Mouse (Mus musculus): ENCODE measurements at regions not wholly inside any gene's neighbourhood (a gene's known extent, or its start where the extent isn't known, plus 50 kb on each side); places are given as distances from the start of the nearest gene placed in this dataset.

DNA sequence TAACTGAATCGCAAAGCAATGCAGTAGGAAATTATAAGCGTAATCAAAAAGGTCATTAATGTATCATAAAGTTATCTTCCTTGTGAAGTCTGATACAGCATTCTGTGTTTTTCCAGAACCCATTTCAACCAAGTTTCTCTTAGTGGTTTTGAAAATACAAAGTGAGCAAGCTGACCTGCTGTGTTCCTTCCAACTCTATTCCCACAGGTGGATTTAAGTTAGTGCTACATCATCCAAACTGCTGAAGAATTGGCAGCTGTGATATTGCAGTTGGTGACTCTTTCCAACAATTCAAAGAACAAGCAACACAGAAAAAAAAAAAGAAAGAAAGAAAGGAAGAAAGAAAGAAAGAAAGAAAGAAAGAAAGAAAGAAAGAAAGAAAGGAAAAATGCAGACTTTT, 396.1 kb upstream of the Hsf2 start:
- ChIA-PET POLR2A (no interaction called here), CTCF (no interaction called here)
- no peaks in the 10 kb centered on the region for H3K27me3 ChIP-seq
- TF ChIP-seq CTCF (IDR thresholded peaks at IDR 0.05), result no peak
- no peak for ATAC-seq
- DNase-seq (ENCODE audit: low read depth, low spot score), result no peak
- in situ Hi-C loops (cut with MboI; ENCODE audit: low pct_unique_long_range_greater_than_20kb), result no loop called here

DNA sequence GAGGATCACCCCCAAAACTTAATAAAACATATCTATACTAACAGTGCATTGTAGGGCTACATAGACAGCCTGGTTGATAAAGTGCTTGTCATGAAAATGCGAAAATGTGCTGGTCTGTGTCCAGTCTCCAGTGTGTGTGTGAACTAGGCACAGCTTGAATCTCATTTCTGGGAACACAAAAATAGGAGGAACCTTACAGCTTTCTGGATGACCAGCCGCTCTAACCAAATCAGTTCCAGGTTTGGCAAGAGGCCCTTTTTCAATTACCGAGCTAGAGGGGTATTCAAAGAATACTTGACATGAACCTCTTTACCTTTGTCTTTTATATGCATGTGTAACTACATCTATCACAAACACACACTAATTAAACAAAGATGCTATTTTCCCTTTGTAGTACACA, 390.3 kb upstream of the Hsf2 start:
- ATAC-seq (no peak), DNase-seq (ENCODE audit: low read depth, low spot score) (no peak)
- POLR2A ChIA-PET, result no interaction called here
- no peaks in the 10 kb centered on the region for H3K27me3 ChIP-seq
- in situ Hi-C loops (cut with MboI; ENCODE audit: low pct_unique_long_range_greater_than_20kb), result no loop called here
- TF ChIP-seq CTCF (IDR thresholded peaks at IDR 0.05), result no peak
- CTCF ChIA-PET, result no interaction called here

DNA sequence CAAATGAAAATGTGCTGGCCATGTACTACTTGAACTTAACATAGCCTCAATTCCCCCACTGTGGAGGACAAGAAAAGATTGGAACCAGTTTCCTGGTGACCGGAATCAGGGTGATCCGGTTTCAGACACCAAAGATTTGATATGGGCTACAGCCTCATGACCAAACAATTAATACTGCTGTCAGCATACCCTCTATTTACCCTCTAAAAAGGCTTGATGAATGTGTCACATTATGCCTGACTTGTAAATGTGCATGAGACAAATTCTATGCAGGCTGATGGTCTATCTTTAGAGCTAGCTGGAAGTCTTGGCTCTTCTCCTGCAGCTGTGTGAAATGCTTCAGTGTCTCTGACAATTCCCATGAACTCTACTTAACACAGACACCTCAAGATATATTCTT, 372.8 kb upstream of the Hsf2 start:
- ATAC-seq (no peak), DNase-seq (ENCODE audit: low read depth, low spot score) (no peak)
- ChIA-PET POLR2A (no interaction called here), CTCF (no interaction called here)
- no peaks in the 10 kb centered on the region for H3K27me3 ChIP-seq
- no peak for TF ChIP-seq CTCF (IDR thresholded peaks at IDR 0.05)
- in situ Hi-C loops (cut with MboI; ENCODE audit: low pct_unique_long_range_greater_than_20kb), result no loop called here

DNA sequence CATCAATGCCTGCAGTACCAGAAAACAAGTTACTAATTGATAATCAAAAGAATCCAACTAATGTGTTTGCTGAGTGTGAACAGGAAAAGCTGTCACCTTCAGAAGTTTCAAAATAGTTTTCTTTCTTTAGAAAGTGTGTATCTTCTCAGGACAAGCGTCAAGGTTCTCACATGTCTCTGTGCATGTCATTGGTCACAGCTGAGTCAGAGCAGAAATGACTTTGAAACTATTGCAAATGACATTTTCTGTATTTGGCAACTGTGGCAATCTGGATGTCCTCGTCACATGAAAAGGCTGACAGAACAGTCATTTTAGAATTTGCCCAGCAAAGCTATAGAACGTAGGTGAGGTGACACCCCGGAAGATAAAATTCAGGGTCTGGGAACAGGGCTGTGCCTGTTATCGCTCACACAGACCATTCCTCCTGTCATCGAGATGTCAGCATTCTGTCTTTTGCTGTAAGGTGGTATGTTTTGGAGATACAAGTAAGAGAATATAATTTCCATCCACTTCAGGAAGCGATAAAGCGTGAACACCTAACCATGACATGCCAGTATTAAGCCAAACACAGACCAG, 371.4 kb upstream of the Hsf2 start:
- ChIA-PET POLR2A (no interaction called here), CTCF (no interaction called here)
- no peak for TF ChIP-seq CTCF (IDR thresholded peaks at IDR 0.05)
- DNase-seq (ENCODE audit: low read depth, low spot score) (no peak), ATAC-seq (no peak)
- in situ Hi-C loops (cut with MboI; ENCODE audit: low pct_unique_long_range_greater_than_20kb), result no loop called here
- H3K27me3 ChIP-seq, result no peaks in the 10 kb centered on the region

DNA sequence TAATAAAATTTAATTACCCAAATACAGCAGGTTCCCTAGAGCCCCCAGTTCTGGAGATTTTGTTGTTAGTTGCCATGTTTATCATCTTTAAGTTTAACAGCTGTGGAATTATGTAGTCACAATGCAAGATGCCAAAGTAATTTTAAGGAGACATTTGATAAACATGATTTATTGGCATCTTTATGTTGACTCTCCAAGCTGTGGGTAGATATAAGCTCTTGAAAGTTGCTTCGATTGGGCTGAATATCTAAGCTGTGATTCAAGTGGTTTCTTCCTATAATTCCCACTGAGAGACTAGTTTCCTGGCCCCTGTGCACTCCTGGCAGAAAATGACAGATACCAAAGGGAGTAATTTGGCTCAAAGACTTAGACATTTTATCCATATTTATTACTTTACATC, 364.7 kb upstream of the Hsf2 start:
- in situ Hi-C loops (cut with MboI; ENCODE audit: low pct_unique_long_range_greater_than_20kb), result no loop called here
- POLR2A ChIA-PET, result no interaction called here
- H3K27me3 ChIP-seq, result no peaks in the 10 kb centered on the region
- no peak for TF ChIP-seq CTCF (IDR thresholded peaks at IDR 0.05)
- ATAC-seq (no peak), DNase-seq (ENCODE audit: low read depth, low spot score) (no peak)
- CTCF ChIA-PET, result no interaction called here

DNA sequence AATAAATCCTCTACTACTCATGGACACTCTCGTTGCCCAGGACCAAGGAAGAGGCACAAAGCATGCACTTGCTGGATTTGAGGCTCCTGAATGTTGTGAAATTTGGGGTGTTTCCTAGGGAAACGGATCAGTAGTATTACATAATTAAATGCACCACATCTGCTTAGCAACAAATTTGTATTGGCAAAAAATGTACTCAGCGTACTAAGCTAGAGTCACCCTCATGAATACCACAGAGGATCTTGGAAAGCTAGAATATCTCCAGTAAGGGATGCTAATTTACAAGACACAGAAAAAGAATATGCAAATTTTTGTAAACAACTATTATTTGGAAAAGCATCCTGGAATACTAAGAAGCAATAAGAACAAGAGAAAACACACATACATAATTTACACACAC, 359.0 kb upstream of the Hsf2 start:
- in situ Hi-C loops (cut with MboI; ENCODE audit: low pct_unique_long_range_greater_than_20kb), result no loop called here
- H3K27me3 ChIP-seq, result no peaks in the 10 kb centered on the region
- POLR2A ChIA-PET, result no interaction called here
- CTCF ChIA-PET, result no interaction called here
- ATAC-seq (no peak), DNase-seq (ENCODE audit: low read depth, low spot score) (no peak)
- no peak for TF ChIP-seq CTCF (IDR thresholded peaks at IDR 0.05)

DNA sequence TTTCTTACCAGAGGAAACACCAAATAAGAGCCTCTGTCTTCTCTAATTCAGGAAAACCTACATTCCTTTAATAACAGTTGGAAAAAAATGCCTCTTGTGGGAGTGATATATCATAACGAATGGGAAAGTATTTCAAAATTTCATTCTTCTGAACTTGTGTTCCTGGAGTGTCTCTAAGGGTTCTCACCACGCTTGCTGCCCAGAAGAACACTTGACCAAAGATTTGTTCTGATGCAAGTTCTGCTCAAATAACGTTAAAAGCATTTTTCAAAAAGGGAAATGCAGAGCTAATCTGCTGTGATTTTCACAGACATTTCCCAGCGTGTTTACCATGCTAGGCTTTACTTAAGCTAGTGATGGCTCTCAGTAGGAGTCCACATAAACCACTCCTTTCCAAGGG, 329.8 kb upstream of the Hsf2 start:
- ChIA-PET CTCF (no interaction called here), POLR2A (no interaction called here)
- DNase-seq (ENCODE audit: low read depth, low spot score) (no peak), ATAC-seq (no peak)
- in situ Hi-C loops (cut with MboI; ENCODE audit: low pct_unique_long_range_greater_than_20kb), result no loop called here
- TF ChIP-seq CTCF (IDR thresholded peaks at IDR 0.05), result no peak
- no peaks in the 10 kb centered on the region for H3K27me3 ChIP-seq

DNA sequence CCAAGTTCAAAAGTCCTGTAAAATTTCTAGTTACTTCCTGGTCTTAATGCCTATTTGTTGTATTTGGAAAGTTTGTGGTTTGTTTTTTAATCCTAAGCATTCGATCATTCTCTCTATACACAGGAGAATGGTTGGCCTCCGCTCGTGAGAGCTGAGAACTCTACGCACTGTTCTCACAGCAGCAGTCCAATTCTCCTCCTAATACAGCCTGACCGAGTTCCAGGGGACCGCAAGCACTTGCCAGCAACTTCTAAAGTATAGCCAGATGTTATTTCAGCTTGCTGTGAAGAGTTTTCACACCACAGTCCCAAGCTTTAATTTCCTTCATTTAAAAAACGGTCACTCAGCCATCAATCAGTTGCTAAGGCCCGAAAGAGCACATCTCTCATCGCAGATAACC, 329.3 kb upstream of the Hsf2 start:
- ATAC-seq (no peak), DNase-seq (ENCODE audit: low read depth, low spot score) (no peak)
- TF ChIP-seq CTCF (IDR thresholded peaks at IDR 0.05), result no peak
- H3K27me3 ChIP-seq, result no peaks in the 10 kb centered on the region
- ChIA-PET CTCF (no interaction called here), POLR2A (no interaction called here)
- in situ Hi-C loops (cut with MboI; ENCODE audit: low pct_unique_long_range_greater_than_20kb), result no loop called here

DNA sequence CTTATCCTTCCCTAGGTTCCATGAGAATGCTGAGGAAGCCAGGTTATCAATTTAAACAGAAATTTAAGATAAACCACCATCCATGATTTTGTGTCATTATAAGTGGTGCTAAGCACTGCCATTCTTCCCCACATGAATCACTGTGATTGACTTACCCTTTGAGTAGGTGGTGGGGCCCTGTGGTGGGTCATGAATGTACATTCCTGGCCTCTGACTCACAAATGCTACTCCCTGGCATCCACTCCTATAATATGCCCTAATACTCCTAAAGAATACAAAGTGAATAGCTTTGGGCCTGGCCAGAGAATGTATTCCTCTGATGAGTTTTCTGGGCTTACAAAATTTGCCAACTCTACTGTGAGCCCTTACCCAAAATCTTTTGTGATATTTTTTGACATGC, 325.6 kb upstream of the Hsf2 start:
- ChIA-PET POLR2A (no interaction called here), CTCF (interaction anchor here (1.2 kb wide), 1 partner anchor 9 kb away, joined by 3 read pairs; no protein-coding TSS in a partner anchor)
- in situ Hi-C loops (cut with MboI; ENCODE audit: low pct_unique_long_range_greater_than_20kb), result no loop called here
- ATAC-seq, result no peak
- no peak for DNase-seq (ENCODE audit: low read depth, low spot score)
- H3K27me3 ChIP-seq, result no peaks in the 10 kb centered on the region
- no peak for TF ChIP-seq CTCF (IDR thresholded peaks at IDR 0.05)

DNA sequence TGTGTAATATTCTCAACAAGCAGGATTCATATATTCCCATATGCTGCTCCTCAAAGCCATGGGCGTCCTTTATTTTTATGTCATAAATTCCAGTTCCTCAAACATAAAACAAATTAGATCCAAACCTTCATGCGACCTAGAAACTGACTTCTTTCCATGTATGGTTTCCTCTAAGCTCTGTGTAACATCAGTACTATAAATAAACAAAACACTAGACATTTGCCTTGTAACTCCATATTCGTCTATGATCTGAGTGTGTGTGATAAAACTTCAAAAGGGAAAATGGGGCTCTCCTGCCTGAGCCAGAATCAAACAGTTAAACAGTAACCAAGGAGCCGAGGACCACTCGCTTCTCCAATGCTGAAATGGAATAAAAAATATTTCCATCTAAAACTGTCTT, 322.8 kb upstream of the Hsf2 start:
- CTCF ChIA-PET, result no interaction called here
- in situ Hi-C loops (cut with MboI; ENCODE audit: low pct_unique_long_range_greater_than_20kb), result no loop called here
- ATAC-seq (no peak), DNase-seq (ENCODE audit: low read depth, low spot score) (no peak)
- POLR2A ChIA-PET, result no interaction called here
- no peaks in the 10 kb centered on the region for H3K27me3 ChIP-seq
- TF ChIP-seq CTCF (IDR thresholded peaks at IDR 0.05), result no peak

DNA sequence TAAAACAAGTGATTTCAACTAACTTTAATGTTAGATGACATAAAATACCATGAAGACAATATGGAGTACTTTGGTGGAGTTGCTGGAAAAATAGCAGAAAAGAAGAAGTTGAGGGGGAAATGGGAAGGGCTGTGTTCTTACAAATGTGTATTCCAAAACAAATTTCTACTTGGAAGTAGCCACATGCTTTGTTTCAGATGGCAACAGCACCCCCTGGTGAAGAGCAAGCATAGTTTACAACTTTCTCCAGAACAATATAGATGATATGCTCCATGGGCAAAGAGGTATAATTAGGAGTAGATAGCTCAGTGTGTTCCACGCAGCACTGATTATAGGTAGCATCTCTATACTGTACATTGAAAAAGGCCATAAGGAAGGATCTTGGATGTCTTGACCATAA, 302.6 kb upstream of the Hsf2 start:
- H3K27me3 ChIP-seq, result no peaks in the 10 kb centered on the region
- no peak for ATAC-seq
- CTCF ChIA-PET, result interaction anchor here (0.7 to 1.1 kb wide), 5 partner anchors 264 to 816 kb away, joined by 3 to 4 read pairs (median 3); no protein-coding TSS in a partner anchor
- in situ Hi-C loops (cut with MboI; ENCODE audit: low pct_unique_long_range_greater_than_20kb), result loop anchor here (5.0 to 25.0 kb wide), 3 partner anchors 179 to 811 kb away; no protein-coding TSS in a partner anchor
- POLR2A ChIA-PET, result no interaction called here
- peak; percentile 0 for DNase-seq (ENCODE audit: low read depth, low spot score)
- TF ChIP-seq CTCF (IDR thresholded peaks at IDR 0.05), result peak; percentile 50

DNA sequence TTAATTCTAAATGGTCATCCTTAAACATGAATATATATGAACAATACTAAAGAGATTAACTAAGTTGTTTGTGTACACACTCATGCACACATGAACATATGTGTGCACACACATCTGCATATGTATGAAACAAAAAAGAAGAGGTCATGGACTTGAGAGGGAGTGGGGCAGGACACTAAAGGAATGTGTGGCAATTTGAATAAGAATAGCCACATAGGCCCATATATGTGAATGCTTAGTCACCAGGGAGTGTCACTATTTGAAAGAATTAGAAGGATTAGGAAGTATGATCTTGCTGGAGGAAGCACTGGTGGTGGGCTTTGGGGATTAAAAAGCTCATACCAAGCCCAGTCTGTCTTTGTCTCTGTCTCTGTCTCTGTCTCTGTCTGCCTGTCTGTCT, 275.5 kb upstream of the Hsf2 start:
- ChIA-PET POLR2A (no interaction called here), CTCF (no interaction called here)
- in situ Hi-C loops (cut with MboI; ENCODE audit: low pct_unique_long_range_greater_than_20kb), result no loop called here
- no peaks in the 10 kb centered on the region for H3K27me3 ChIP-seq
- ATAC-seq, result no peak
- no peak for TF ChIP-seq CTCF (IDR thresholded peaks at IDR 0.05)
- DNase-seq (ENCODE audit: low read depth, low spot score), result no peak
